Mouse (Mus musculus) cerebellum, adult 18-20 months (tissue): ENCODE measurements around the gene Rab33b.

Experiments
- DNase-seq, 2 experiments: peaks; one replicate each; pipeline ENCODE4 v3.0.0; 2021

The Rab33b gene

GRCm38 (mm10) chr3:51517467-51517866 is 33.7 kb downstream of the Rab33b start:
- DNase-seq: no peak

- no peak for DNase-seq
Observed at GRCm38 (mm10) chr3:51517878-51518762, 34.4 kb downstream of the Rab33b start.

- DNase-seq: no peak
Observed at GRCm38 (mm10) chr3:51518763-51519121, 35.0 kb downstream of the Rab33b start.

DNA sequence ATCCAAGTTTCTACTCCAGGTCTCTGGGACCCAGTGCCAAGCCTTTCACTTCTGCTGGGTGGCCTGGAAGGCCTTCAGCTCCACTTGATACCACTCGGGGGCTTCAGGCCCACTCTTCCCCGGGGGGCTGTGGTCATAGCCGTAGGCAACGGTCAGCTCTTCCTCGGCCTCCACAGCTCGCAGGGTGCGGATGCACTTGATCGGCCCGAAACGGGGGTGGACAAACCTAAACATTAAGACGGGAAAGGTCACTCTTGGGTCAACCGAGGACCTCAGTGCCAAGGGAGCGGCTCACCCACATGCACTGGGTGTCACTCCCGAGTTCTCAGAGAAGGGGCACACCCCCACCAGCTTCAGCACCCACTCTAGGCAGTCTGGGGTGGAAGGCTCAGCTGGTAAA is 37.5 kb downstream of the Rab33b start:
- no peak for DNase-seq

GRCm38 (mm10) chr3:51525186-51525785 is 41.6 kb downstream of the Rab33b start:
- DNase-seq: peak; percentile 46 to 60

DNA sequence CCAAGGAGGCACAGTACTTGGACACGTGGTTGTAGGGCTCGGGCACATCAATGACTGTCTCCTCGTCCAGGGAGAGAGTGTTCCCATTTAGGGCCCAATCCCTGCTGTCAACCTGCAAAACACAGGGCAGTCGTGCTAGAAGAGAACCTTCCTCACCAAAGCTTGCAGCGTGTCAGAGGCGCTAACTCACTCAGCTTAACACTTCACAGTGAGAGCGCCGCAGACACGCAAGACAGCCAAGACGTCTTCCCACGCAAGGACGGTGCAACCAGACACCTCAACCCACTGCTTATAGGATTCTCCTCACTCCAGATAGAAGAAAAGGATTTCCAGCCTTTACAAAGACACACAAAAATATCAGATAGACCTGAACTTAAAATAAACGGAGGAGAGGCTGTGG is 43.2 kb downstream of the Rab33b start:
- DNase-seq: no peak

GRCm38 (mm10) chr3:51531473-51532281 is 48.0 kb downstream of the Rab33b start:
- peak; percentile 87 to 91 for DNase-seq

DNA sequence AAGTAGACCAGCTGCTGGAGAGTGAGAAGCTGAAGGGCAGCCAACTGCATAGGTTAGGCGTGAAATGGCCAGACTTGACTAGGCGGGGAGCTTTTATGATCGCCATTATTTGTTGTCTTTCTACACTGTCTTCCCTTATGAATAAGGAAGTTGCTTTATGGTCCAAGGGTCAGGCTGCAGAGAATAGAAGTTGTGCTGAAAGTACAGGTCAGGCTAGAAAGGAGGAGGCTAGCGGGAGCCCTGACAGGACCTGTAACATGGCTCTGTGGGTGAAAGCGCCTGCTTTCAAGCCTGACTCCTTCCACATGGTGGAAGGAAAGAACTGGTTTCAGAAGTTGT is 48.5 kb downstream of the Rab33b start:
- DNase-seq: no peak

DNA sequence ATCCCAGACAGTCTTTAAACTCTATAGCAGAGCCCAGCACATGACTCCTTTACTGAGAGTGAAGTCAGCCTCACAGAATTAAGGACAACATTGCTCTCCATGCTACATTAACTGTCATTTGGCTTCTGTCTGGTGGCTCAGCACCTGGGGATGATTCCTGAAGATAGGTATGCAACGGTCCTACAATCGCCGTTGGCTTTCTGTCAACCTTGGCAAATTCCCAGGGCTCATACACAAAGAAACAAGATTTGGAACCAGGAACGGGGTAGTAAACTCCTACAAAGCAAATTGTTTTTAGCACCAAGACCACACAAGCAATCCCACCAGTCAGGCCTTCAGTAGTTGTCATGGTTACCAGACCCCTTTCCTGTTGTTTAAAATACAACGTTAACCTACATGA is 49.9 kb downstream of the Rab33b start:
- DNase-seq: no peak

DNA sequence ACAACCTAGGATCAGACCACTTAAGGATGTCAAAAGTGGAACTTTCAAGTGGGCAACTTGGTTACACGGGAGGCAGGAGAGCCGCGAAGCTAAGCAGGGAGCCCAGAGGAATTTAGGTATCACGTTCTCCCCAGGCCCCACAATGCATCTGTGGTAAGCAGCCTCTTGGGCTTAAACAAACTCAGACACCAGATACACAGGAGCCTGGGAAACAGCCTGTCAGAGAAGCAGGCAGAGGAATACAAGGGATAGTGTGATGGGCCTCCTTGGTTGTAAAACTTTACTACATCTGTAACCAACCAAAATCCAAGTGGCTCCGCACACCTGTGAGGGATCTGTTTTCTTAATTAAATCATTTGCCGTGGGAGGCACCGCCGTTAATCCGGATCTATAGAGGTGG is 50.3 kb downstream of the Rab33b start:
- DNase-seq: no peak

DNA sequence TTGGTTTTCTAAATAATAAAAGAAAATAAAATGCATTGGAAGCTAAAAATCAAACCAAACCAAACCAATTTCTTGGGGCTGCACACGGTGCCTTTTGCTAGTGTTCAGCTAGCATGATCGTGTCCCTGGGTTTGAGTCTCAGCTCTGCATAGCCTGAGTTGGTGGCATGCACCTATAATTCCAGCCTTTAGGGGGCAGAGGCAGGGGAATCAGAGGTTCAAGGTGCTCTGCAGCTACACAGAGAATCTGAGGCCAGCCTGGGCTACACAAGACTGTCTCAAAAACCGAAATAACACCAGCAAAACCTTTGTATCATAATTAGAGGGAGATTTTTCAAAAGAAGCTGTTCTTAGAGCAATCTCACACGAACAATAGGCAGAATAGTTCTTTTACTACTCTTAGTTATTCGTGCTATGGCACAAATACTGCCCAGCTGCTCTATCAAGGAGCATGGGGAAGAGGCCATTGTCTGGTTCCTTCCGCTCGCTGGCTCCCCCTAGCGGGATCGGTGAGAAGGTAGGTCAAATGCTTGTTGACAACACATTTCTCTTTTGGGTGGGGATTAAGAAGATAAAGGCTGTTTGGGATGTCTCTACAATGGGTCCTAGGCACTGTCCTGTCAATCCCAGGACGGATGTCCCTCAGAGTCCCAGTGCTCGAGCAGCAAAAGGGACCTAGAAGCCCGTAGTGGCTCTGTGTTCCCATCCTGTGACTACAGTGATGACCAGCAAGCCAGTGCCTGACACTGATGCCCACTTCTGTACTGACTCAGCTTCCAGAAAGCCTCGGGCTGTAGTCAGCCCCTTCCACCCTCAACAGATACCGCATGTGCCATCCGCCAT is 56.1 kb downstream of the Rab33b start:
- DNase-seq: peak; percentile 77 to 82

DNA sequence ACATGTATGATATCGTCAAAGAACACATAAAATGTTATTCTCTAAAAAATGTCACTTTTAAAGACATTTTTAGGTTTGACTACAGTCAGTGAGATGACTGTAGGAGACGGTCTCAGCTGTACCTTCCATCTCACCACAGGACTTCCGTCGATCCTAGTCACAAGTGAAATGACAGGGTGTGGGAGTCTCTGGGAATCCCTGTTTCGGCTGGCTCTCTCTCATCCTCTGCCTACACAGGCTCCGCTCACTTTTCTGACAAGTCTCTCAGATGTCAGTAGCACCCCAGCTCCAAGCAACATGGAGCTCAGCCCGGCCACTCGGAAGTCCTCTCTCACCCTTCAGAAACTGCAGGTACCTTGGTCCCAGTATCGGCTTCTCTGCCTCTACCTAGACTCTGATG is 56.9 kb downstream of the Rab33b start:
- no peak for DNase-seq

- DNase-seq: no peak
Observed at GRCm38 (mm10) chr3:51544442-51545128, 60.9 kb downstream of the Rab33b start.
